Mouse (Mus musculus) heart, embryonic 12.5 days (tissue): ENCODE data around the gene Usp24. TPM values are rescaled to one million over a fixed set of nuclear protein-coding genes. Genes with fewer than 3 reads are reported as not detected.

ENCODE experiments used
- ATAC-seq: fragments of 200-750 bp; cut with Nextera tagmentation; 2 replicates; pipeline ENCODE4 v1.8.0; 2017; ENCODE audit warnings: moderate TSS enrichment, moderate library complexity; ENCODE audit not compliant: insufficient number of reproducible peaks, low FRiP score
- H3K27ac ChIP-seq: fragments of 300-500 bp; sonication (generic); 2 replicates; pipeline ENCODE4 v1.5.1; 2016; ENCODE audit warnings: mild to moderate bottlenecking, moderate library complexity; ENCODE audit not compliant: poor library complexity, severe bottlenecking
- H3K27me3 ChIP-seq: fragments of 300-500 bp; sonication (generic); replicated peaks from 2 replicates; pipeline ENCODE4 v1.6.1; 2016; ENCODE audit warnings: mild to moderate bottlenecking, moderate library complexity
- H3K36me3 ChIP-seq: fragments of 300-500 bp; sonication (generic); 2 replicates; pipeline ENCODE4 v1.6.1; 2016; ENCODE audit warnings: mild to moderate bottlenecking, moderate library complexity
- H3K4me1 ChIP-seq: fragments of 300-500 bp; sonication (generic); replicated peaks from 2 replicates; pipeline ENCODE4 v1.6.1; 2016; ENCODE audit warnings: mild to moderate bottlenecking
- H3K4me2 ChIP-seq: fragments of 300-500 bp; sonication (generic); 2 replicates; pipeline ENCODE4 v1.6.1; 2016; ENCODE audit warnings: mild to moderate bottlenecking, moderate library complexity
- H3K4me3 ChIP-seq: fragments of 300-500 bp; sonication (generic); 2 replicates; pipeline ENCODE4 v1.5.1; 2016; ENCODE audit warnings: mild to moderate bottlenecking
- H3K9ac ChIP-seq: fragments of 300-500 bp; sonication (generic); 2 replicates; pipeline ENCODE4 v1.6.1; 2016; ENCODE audit warnings: mild to moderate bottlenecking, moderate library complexity
- H3K9me3 ChIP-seq: fragments of 300-500 bp; sonication (generic); replicated peaks from 2 replicates; pipeline ENCODE4 v1.6.1; 2016; ENCODE audit warnings: mild to moderate bottlenecking, moderate library complexity
- WGBS: fragments of 180-500 bp; shearing (Covaris S2); methylation state at CpG from one replicate; pipeline ENCODE4 v1.1.7; 2016; 5-methylcytosine and 5-hydroxymethylcytosine counted together
- polyA plus RNA-seq: library from polyadenylated mRNA; unstranded; fragments of >200 nt; fragmentation: Nextera tagmentation; extraction: Ambion mirVana; gene quantifications from 2 replicates; pipeline ENCODE4 v1.2.1, GENCODE M21; 2016

Gene Usp24
- polyA plus RNA-seq, 1 experiment from 2014 or later: 10.4 TPM

DNA sequence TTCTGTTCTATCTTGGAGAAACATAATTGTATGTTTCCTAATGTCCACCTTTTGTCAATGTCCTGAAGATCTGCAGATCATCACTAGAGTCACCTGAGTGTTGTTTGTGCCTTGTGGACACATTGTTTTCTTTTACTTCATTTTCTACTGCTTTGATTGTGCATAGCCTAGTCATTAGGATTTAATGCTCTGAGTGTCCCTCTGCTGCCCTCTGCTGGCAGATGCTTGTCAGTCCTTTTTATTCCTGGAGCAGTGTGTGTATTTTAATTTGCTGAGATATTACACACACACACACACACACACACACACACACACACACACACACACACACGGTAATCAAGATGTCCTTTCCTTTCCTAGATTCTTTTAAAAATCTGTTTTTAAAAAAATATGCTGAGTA is 59.8 kb downstream of the Usp24 start:
- H3K27ac ChIP-seq: no peak overlapping the region
- ATAC-seq: no peak
- H3K4me2 ChIP-seq: no peak overlapping the region
- 44% methylated on average over 1 of the region's 1 CpGs for WGBS
- no peak overlapping the region for H3K4me3 ChIP-seq
- 0 out of 2 replicates have a peak, but pooled peaks cover 5% of the 10 kb centered on the region for H3K4me1 ChIP-seq
- H3K36me3 ChIP-seq: peaks cover 63% of the 10 kb centered on the region
- H3K9me3 ChIP-seq: no peaks in the 10 kb centered on the region
- no peaks in the 10 kb centered on the region for H3K27me3 ChIP-seq
- H3K9ac ChIP-seq: no peak overlapping the region

DNA sequence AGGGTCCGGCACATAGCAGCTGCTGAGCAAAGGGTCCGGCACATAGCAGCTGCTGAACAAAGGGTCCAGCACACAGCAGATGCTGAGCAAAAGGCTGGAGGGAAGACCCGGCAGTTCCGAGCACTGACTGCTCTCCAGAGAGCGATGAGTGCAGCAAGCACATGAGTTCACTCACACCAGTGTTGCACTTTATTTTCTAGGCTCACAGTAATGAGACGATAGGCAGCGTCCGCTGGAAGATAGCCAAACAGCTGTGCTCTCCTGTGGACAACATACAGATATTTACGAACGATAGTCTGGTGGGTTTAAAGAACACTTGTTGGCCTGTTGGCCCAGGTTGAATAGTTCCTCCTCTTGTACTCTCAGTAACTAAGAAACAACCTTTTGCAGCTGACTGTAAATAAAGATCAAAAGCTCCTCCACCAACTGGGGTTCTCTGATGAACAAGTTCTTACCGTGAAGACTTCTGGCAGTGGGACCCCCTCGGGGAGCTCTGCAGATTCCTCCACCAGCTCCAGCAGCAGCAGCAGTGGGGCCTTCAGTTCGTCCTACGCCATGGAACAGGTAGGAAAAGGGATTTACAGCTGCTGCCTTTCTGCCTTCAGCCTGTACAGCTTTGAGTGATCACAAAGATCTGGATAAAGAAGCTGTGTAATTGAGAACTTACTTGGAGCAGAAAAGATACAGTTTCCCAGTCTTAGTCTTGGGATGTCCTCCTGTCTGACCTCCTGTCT is 63.0 kb downstream of the Usp24 start:
- no peak overlapping the region for H3K4me2 ChIP-seq
- H3K4me1 ChIP-seq: 0 out of 2 replicates have a peak, but pooled peaks cover 5% of the 10 kb centered on the region
- peaks cover 65% of the 10 kb centered on the region for H3K36me3 ChIP-seq
- no peak overlapping the region for H3K9ac ChIP-seq
- H3K4me3 ChIP-seq: no peak overlapping the region
- WGBS: 71% methylated on average over 14 of the region's 14 CpGs
- H3K27me3 ChIP-seq: no peaks in the 10 kb centered on the region
- no peak overlapping the region for H3K27ac ChIP-seq
- no peak for ATAC-seq
- no peaks in the 10 kb centered on the region for H3K9me3 ChIP-seq

DNA sequence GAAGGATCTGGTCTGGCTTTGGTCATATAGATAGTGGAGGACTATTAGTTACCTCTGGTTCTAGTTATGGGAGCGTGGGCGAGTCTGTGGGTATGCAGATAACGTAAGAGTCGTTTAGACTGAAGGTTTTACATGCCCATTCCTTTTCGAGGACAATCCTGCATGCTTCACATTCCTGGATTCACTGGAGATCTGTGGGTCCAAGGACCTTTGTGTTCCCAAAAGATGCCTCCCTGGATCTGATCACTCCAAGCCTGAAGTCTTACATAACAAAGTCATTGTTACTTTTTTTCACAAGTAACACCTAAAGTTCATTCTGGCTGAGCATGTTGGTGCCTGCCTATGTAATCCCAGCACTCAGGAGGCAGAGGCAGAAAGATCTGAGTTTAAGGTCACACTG is 65.1 kb downstream of the Usp24 start:
- Histone ChIP-seq H3K27me3 (no peaks in the 10 kb centered on the region), H3K4me2 (no peak overlapping the region), H3K36me3 (peaks cover 62% of the 10 kb centered on the region), H3K9ac (no peak overlapping the region), H3K9me3 (no peaks in the 10 kb centered on the region), H3K4me1 (0 out of 2 replicates have a peak, but pooled peaks cover 9% of the 10 kb centered on the region), H3K27ac (no peak overlapping the region), H3K4me3 (no peak overlapping the region)
- WGBS: 58% methylated on average over 5 of the region's 5 CpGs
- ATAC-seq: no peak

- no peak for ATAC-seq
- Histone ChIP-seq H3K36me3 (peaks cover 71% of the 10 kb centered on the region), H3K4me2 (no peak overlapping the region), H3K9me3 (no peaks in the 10 kb centered on the region), H3K9ac (no peak overlapping the region), H3K27ac (no peak overlapping the region), H3K4me3 (no peak overlapping the region), H3K27me3 (no peaks in the 10 kb centered on the region), H3K4me1 (no peaks in the 10 kb centered on the region)
- WGBS: 83% methylated on average over 3 of the region's 3 CpGs
These were observed 73.9 kb downstream of the Usp24 start for GRCm38 (mm10) chr4:106389908-106390307.

GRCm38 (mm10) chr4:106409621-106410020 is 93.6 kb downstream of the Usp24 start:
- Histone ChIP-seq H3K4me3 (no peak overlapping the region), H3K4me1 (no peaks in the 10 kb centered on the region), H3K9ac (no peak overlapping the region), H3K9me3 (no peaks in the 10 kb centered on the region), H3K27me3 (no peaks in the 10 kb centered on the region), H3K4me2 (no peak overlapping the region), H3K36me3 (peaks cover 79% of the 10 kb centered on the region), H3K27ac (no peak overlapping the region)
- 96% methylated on average over 14 of the region's 14 CpGs for WGBS
- no peak for ATAC-seq

GRCm38 (mm10) chr4:106419256-106419655 is 103.2 kb downstream of the Usp24 start:
- H3K27ac ChIP-seq: no peak overlapping the region
- no peak for ATAC-seq
- no peak overlapping the region for H3K4me3 ChIP-seq
- H3K9me3 ChIP-seq: no peaks in the 10 kb centered on the region
- H3K4me1 ChIP-seq: no peaks in the 10 kb centered on the region
- H3K4me2 ChIP-seq: no peak overlapping the region
- H3K36me3 ChIP-seq: peaks cover 74% of the 10 kb centered on the region
- no peaks in the 10 kb centered on the region for H3K27me3 ChIP-seq
- WGBS: 76% methylated on average over 3 of the region's 3 CpGs
- H3K9ac ChIP-seq: no peak overlapping the region

DNA sequence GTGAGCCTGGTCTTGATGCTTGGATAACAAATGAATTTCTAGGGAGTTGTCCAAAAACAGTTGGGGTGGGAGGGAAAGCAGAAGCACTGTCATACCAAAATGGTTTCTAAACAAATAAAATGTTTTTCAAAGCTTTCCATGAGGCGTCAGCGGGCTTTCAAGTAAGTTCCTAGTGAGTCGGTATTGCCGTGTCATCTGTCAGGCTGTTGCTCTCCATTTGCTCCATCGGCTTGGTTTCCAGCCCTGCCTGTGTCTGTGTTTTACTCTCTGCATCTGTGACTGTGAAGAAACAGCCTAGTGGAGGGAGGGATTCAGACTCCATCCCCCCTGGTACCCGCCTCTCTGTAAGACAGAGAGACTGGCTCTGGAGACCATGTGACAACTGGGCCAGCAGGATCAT is 103.8 kb downstream of the Usp24 start:
- H3K36me3 ChIP-seq: peaks cover 76% of the 10 kb centered on the region
- no peaks in the 10 kb centered on the region for H3K9me3 ChIP-seq
- H3K27me3 ChIP-seq: no peaks in the 10 kb centered on the region
- WGBS: 91% methylated on average over 6 of the region's 6 CpGs
- H3K9ac ChIP-seq: no peak overlapping the region
- H3K27ac ChIP-seq: no peak overlapping the region
- H3K4me1 ChIP-seq: no peaks in the 10 kb centered on the region
- no peak for ATAC-seq
- no peak overlapping the region for H3K4me2 ChIP-seq
- H3K4me3 ChIP-seq: no peak overlapping the region

GRCm38 (mm10) chr4:106422597-106422996 is 106.6 kb downstream of the Usp24 start:
- Histone ChIP-seq H3K4me2 (no peak overlapping the region), H3K9me3 (no peaks in the 10 kb centered on the region), H3K9ac (no peak overlapping the region), H3K4me1 (no peaks in the 10 kb centered on the region), H3K27ac (no peak overlapping the region), H3K27me3 (no peaks in the 10 kb centered on the region), H3K4me3 (no peak overlapping the region), H3K36me3 (peaks cover 75% of the 10 kb centered on the region)
- 91% methylated on average over 3 of the region's 3 CpGs for WGBS
- ATAC-seq: no peak

- 91% methylated on average over 1 of the region's 1 CpGs for WGBS
- H3K4me2 ChIP-seq: no peak overlapping the region
- no peaks in the 10 kb centered on the region for H3K9me3 ChIP-seq
- no peak for ATAC-seq
- no peak overlapping the region for H3K27ac ChIP-seq
- no peaks in the 10 kb centered on the region for H3K4me1 ChIP-seq
- peaks cover 72% of the 10 kb centered on the region for H3K36me3 ChIP-seq
- no peaks in the 10 kb centered on the region for H3K27me3 ChIP-seq
- H3K9ac ChIP-seq: no peak overlapping the region
- no peak overlapping the region for H3K4me3 ChIP-seq
These were observed 108.5 kb downstream of the Usp24 start for GRCm38 (mm10) chr4:106424560-106424959.

GRCm38 (mm10) chr4:106426286-106426685 is 110.3 kb downstream of the Usp24 start:
- peaks cover 70% of the 10 kb centered on the region for H3K36me3 ChIP-seq
- H3K4me3 ChIP-seq: no peak overlapping the region
- no peaks in the 10 kb centered on the region for H3K27me3 ChIP-seq
- H3K4me1 ChIP-seq: no peaks in the 10 kb centered on the region
- H3K4me2 ChIP-seq: no peak overlapping the region
- H3K9me3 ChIP-seq: no peaks in the 10 kb centered on the region
- WGBS: 72% methylated on average over 5 of the region's 5 CpGs
- no peak overlapping the region for H3K27ac ChIP-seq
- ATAC-seq: no peak
- H3K9ac ChIP-seq: no peak overlapping the region

GRCm38 (mm10) chr4:106428616-106429015 is 112.6 kb downstream of the Usp24 start:
- Histone ChIP-seq H3K4me1 (no peaks in the 10 kb centered on the region), H3K4me3 (no peak overlapping the region), H3K27me3 (no peaks in the 10 kb centered on the region), H3K9me3 (no peaks in the 10 kb centered on the region), H3K9ac (no peak overlapping the region), H3K27ac (no peak overlapping the region), H3K36me3 (peaks cover 74% of the 10 kb centered on the region), H3K4me2 (no peak overlapping the region)
- ATAC-seq: no peak
- 85% methylated on average over 6 of the region's 6 CpGs for WGBS

DNA sequence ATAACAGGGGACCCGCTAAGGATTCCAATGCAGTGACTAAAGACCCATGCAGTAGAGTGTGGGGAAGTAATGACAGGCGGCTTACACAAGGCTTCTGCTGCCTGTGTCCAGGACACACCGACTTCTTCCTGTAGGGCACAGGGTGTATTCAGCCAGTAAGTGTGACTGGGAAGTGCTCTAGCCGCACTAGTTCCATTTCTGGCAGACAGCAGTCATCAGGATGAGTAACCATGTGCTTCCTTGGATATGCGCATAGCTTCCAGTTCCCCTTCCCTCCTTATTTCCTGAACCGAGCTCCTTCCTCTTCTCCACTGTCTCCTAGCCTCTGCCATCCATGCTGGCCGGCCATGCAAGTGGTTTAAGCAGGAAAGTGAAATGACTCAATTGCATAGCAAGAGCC is 113.1 kb downstream of the Usp24 start:
- Histone ChIP-seq H3K36me3 (peaks cover 77% of the 10 kb centered on the region), H3K27ac (no peak overlapping the region)
- no peak for ATAC-seq

More for the DNA sequence above, 113.1 kb downstream of the Usp24 start:
- Histone ChIP-seq H3K27me3 (no peaks in the 10 kb centered on the region), H3K9ac (no peak overlapping the region), H3K9me3 (no peaks in the 10 kb centered on the region), H3K4me1 (no peaks in the 10 kb centered on the region), H3K4me2 (no peak overlapping the region), H3K4me3 (no peak overlapping the region)
- WGBS: 72% methylated on average over 7 of the region's 7 CpGs
